Mouse (Mus musculus): ENCODE data around the gene Scamp2. TPM values are rescaled to one million over a fixed set of nuclear protein-coding genes. Genes with fewer than 3 reads are reported as not detected.

Gene Scamp2
- polyA plus RNA-seq (2014; fragmentation: Illumina TruSeq; extraction: RNeasy Lipid Tissue Mini Kit (QIAGEN cat#74804); ENCODE audit: low read depth, low replicate concordance): 15.0 TPM

DNA sequence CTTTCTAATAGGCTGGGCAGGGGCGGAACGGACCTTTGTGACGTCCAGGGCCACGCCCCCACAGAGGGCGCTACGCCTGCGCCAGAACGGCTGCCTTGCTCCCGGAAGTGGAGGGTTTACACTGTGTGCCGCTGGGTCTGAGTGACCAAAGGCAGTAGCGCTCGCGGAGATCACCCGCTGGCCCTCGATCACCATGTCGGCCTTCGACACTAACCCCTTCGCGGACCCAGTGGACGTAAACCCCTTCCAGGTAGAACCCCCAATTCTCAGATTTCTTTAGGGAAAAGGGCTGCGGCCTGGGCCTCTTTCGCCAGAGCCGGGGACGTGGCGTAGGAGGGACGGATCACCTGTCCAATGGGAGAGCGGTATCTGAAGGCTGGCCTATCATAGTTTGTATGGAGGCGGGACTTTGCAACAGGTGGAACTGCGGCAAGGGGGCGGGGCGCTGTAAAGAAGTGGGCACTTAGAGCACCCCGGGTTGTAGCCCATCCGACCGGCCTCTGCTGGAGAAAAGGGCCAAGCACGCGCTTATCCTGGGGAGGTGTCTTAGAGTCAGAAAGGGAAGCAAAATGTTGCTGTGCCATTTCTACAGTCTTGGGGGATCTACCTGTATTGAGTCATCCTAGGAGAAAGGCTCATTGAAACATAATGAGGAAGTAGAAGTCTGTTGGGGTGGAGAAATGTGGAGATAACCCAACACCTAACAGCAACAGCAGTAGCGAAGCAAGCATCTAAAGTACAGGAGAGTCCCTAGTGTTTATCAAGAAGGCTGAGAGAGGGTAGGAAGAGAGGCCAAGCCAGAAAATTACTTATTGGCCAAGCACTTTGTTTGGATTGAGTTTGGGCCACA lies at the start of gene Scamp2:
TSS of gene Scamp2 (plus strand) at position 83 of the 850 bp plus-strand sequence.

DNA sequence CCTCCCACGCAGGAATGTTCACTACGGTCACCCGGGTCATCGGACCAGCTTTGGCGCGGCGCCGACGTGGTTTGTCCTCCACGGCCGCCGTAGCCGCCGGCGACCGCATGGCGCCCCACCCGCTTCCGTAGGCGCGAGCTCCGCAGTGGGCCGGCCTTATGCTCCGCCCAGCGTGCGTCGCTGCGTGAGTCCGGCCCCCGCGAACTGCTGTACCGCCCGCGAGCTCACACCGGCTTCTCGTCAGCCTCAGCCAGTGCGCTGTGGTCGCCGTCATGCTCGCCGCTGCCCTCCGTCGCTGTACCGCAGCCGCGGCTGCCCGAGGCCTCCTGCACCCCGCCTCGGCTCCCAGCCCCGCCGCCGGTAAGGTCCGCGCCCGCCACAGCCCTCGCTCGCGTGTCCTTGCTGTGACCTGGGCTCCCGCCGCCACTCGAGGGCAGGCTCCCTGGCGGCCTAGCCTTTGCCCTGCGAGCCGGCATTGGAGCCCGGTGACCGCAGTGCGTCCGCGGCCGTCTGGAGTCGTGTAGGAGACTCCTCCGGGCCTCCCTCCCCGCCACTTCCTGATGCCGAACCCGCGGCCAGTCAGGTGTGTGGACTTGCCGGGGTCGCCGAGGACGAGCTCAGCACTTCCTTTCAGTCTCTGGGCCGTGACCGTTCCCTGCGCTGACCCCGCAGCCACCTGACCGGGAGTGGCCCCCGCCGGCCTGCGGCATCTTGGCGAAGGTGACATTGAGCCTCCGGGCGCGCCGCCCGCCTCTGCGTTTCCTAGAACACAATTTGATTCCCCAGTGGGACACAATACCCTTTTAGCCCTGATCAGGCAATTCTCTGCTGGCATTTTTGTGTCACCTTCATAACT lies 39.5 kb upstream of the Scamp2 start, which contains the start of gene Cox5a:
TSS of gene Cox5a (plus strand) at position 219 of the 856 bp plus-strand sequence.

DNA sequence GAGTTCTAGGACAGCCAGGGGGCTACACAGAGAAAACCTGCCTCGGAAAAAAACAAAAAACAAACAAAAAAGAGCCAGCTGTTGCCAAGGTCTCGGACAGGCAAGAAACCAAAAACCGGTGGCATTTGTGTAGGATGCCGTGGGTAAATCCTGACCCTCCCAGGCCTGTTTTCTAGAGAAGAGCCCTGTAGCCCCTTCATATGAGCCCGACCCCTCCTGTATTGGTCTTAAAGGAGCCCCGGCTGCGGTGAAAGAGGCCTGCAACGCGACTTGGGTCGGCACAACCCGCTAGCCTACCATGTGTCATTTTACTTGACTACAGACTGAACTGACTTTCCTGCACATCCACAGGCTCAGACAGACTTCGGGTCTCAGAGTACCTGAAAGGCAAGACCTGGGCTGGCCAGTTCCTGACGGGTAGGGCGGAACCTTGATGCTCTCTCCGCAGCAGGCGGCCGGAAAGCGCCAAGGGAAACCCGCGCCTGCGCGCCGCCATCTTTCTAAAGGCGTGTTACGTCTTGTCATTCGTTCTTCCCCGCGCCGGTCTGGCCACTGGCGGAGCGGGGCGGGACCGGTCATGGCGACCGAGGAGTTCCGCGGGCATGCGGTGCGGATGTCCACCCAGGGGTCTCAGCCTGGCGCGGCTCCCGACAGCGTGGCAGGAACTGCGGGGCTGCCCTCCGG lies 23.6 kb upstream of the Scamp2 start, which contains the start of gene Fam219b:
TSS of gene Fam219b (plus strand) at position 485 of the 684 bp plus-strand sequence.

DNA sequence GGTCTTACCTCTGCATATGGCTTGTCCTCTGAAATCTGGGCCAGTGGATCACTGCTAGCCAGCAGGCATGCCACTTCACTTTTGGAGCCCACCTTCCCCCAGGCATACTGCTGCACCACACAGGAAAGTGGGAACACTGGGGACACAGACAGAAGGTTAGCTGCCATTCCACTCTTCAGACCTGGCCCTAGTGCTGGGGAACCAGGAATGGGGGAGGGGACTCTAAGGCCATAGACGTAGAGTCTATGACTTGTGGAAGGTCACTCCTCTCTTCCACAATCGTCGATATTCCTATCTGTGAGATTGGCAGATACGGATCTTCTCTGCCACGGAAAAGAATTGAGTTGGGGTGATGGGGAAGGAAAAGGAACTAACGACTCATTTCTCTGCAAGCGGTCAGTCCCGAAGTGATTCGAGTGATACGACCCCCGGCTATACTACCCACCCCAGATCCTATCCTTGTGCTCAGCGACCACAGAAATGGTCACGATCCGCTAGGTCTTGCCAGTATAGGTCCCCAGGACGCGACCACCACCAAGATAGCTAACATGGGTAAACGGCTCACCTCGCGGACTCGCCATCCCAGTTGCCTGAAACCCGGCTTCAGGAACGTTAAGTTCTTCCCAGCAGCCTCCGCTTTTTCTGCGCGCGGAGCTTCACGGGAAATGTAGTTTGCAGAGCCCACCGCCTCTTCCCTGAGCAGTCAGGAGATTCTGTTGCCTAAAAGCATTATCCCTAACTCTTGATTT lies 8.4 kb upstream of the Scamp2 start, which contains the start of gene Mpi:
TSS of gene Mpi (minus strand) at position 625 of the 749 bp plus-strand sequence.

DNA sequence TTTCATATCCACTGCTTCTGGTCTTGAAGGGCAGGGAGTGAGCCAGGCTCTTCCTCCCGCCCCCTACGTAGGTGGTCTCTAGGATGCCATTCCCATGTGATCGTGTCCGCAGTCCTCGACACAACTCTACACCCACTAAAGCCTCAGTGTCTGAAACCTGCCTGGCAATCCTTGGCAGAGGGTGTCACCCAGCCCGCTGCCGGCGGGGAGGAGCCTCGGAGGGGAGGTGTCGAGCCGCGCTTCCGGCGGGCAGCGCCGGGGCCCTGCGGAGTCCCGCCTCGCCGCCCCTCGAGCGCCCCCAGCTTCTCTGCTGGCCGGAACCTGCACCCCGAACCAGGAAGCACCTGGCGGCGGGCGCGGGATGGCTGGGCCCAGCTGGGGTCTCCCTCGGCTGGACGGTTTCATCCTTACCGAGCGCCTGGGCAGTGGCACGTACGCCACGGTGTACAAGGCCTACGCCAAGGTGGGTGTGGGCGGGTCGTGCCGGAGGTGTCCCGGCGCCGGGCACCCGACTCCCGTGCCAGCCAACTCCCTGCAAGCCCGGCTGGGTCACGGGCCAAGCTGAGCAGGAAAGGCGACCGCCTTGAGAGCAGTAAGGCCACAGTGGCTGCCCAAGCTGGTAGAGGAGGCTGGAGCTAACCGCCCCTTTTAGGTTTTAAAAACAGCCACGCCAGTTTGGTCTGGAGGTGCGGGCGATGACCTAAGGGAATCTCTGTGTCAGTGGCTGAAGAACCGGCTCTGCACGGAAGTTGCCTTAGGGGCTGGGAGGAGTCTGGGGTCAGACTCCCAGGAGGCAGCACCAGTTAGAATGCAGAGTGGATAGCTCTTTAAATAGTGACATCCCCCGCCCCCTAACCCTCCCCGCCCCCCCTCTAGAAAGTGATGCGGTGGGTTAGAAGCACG lies 28.7 kb downstream of the Scamp2 start, which contains the start of gene Ulk3:
TSS of gene Ulk3 (plus strand) at position 229 of the 903 bp plus-strand sequence.

DNA sequence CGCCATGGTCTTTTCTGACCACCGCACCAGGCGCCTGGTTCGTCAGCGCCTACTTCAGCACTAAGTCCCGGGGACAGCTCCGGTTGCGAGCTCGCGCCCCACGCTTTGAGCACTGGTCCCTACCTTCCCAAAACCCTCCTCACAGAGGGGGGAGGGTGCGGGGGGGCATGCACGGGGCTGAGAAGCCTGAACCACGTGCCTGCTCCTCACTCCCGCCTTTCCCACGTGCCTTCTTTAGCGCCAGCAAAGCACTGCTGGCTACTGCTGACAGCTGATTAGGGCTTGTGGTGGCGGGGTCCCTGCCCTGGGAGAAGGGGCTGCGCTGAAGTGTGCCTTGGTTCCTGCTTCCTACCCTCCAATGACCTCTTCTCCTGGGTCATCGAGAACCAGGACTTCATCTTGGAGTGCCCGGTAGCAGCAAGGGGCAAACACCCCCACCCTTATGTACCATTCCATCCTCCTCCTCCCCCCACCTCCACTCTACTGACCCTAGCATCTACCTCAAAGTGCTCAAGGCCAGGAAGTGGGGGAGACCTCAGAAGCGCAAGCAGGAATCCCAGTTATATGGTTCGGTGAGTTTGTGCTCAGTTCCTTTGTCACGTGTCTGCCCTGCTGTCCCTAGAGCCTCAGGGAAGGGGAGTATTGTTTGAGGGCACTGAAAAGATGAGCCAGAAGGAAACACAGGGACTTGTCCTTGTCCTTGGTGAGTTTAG lies 45.6 kb downstream of the Scamp2 start, which contains the start of gene Cplx3:
TSS of gene Cplx3 (minus strand) at position 143 of the 713 bp plus-strand sequence.

DNA sequence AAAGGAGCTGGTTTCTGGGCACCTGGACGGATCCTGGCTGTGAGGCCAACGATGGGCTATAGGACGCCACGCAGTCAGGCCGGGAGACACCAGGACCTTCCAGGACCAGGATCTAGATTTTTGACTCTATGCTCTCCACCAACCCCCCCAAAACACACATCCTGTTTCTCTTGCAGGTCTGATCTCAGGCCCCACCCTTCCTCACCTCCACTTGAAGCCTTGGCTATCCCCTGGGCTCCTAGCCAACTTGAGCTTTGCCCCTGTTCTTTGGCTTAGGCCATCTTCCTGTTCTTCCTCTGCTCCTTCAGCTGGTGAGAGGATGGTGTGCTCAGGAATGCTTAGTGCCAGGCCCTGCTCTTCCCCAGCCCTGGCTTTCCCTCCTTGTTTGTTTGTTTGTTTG lies 59.9 kb downstream of the Scamp2 start, which contains the start of gene Lman1l:
TSS of gene Lman1l (minus strand) at position 101 of the 400 bp plus-strand sequence.

Other genes with a start within 250 kb of the Scamp2 start
- 4.4 TPM for gene Ppcdc, start 120.8 kb upstream of the Scamp2 start, polyA plus RNA-seq (2014; fragmentation: Illumina TruSeq; extraction: RNeasy Lipid Tissue Mini Kit (QIAGEN cat#74804); ENCODE audit: low read depth, low replicate concordance)
- gene Scamp5, start 92.9 kb upstream of the Scamp2 start, polyA plus RNA-seq (2014; fragmentation: Illumina TruSeq; extraction: RNeasy Lipid Tissue Mini Kit (QIAGEN cat#74804); ENCODE audit: low read depth, low replicate concordance): 4.0 TPM
- not detected for gene Rpp25, start 56.9 kb upstream of the Scamp2 start, polyA plus RNA-seq (2014; fragmentation: Illumina TruSeq; extraction: RNeasy Lipid Tissue Mini Kit (QIAGEN cat#74804); ENCODE audit: low read depth, low replicate concordance)
- 453 TPM for gene Cox5a, start 39.7 kb upstream of the Scamp2 start, polyA plus RNA-seq (2014; fragmentation: Illumina TruSeq; extraction: RNeasy Lipid Tissue Mini Kit (QIAGEN cat#74804); ENCODE audit: low read depth, low replicate concordance)
- 10.2 TPM for gene Fam219b, start 23.4 kb upstream of the Scamp2 start, polyA plus RNA-seq (2014; fragmentation: Illumina TruSeq; extraction: RNeasy Lipid Tissue Mini Kit (QIAGEN cat#74804); ENCODE audit: low read depth, low replicate concordance)
- gene Mpi, start 8.2 kb upstream of the Scamp2 start, polyA plus RNA-seq (2014; fragmentation: Illumina TruSeq; extraction: RNeasy Lipid Tissue Mini Kit (QIAGEN cat#74804); ENCODE audit: low read depth, low replicate concordance): 12.5 TPM
- 6.0 TPM for gene Ulk3, start 28.5 kb downstream of the Scamp2 start, polyA plus RNA-seq (2014; fragmentation: Illumina TruSeq; extraction: RNeasy Lipid Tissue Mini Kit (QIAGEN cat#74804); ENCODE audit: low read depth, low replicate concordance)
- gene Cplx3, start 45.3 kb downstream of the Scamp2 start, polyA plus RNA-seq (2014; fragmentation: Illumina TruSeq; extraction: RNeasy Lipid Tissue Mini Kit (QIAGEN cat#74804); ENCODE audit: low read depth, low replicate concordance): not detected
- gene Lman1l, start 59.8 kb downstream of the Scamp2 start, polyA plus RNA-seq (2014; fragmentation: Illumina TruSeq; extraction: RNeasy Lipid Tissue Mini Kit (QIAGEN cat#74804); ENCODE audit: low read depth, low replicate concordance): not detected
- gene Csk, start 92.7 kb downstream of the Scamp2 start, polyA plus RNA-seq (2014; fragmentation: Illumina TruSeq; extraction: RNeasy Lipid Tissue Mini Kit (QIAGEN cat#74804); ENCODE audit: low read depth, low replicate concordance): 6.5 TPM
- gene Cyp1a2, start 122.8 kb downstream of the Scamp2 start, polyA plus RNA-seq (2014; fragmentation: Illumina TruSeq; extraction: RNeasy Lipid Tissue Mini Kit (QIAGEN cat#74804); ENCODE audit: low read depth, low replicate concordance): not detected
- 0.29 TPM for gene Cyp1a1, start 127.0 kb downstream of the Scamp2 start, polyA plus RNA-seq (2014; fragmentation: Illumina TruSeq; extraction: RNeasy Lipid Tissue Mini Kit (QIAGEN cat#74804); ENCODE audit: low read depth, low replicate concordance)
- gene Edc3, start 147.6 kb downstream of the Scamp2 start, polyA plus RNA-seq (2014; fragmentation: Illumina TruSeq; extraction: RNeasy Lipid Tissue Mini Kit (QIAGEN cat#74804); ENCODE audit: low read depth, low replicate concordance): 3.7 TPM
- 49.8 TPM for gene Clk3, start 204.9 kb downstream of the Scamp2 start, polyA plus RNA-seq (2014; fragmentation: Illumina TruSeq; extraction: RNeasy Lipid Tissue Mini Kit (QIAGEN cat#74804); ENCODE audit: low read depth, low replicate concordance)

Measured in adrenal gland, adult 10 weeks (tissue).